Mouse (Mus musculus) heart, embryonic 14.5 days (tissue): ENCODE data around the gene Sidt1. TPM values are rescaled to one million over a fixed set of nuclear protein-coding genes. Genes with fewer than 3 reads are reported as not detected.

Experiments
- ATAC-seq: fragments of 200-750 bp; cut with Nextera tagmentation; 2 replicates; pipeline ENCODE4 v1.8.0; 2017; ENCODE audit warnings: low read depth, moderate TSS enrichment; ENCODE audit not compliant: insufficient number of reproducible peaks, insufficient read depth, low FRiP score
- H3K27ac ChIP-seq, 2 experiments: fragments of 200-500 bp in 1 of 2; fragments of 300-500 bp in 1 of 2; sonication (generic) in 1 of 2; replicated peaks in 1 of 2; 2 replicates each; pipeline ENCODE4 v1.5.1; 2012 to 2014; ENCODE audit warnings: low read depth in 2 of 2, low read length in 2 of 2, control low read depth in 1 of 2, mild to moderate bottlenecking in 1 of 2, mixed read lengths in 1 of 2; ENCODE audit not compliant: control insufficient read depth in 1 of 2, insufficient read depth in 1 of 2
- H3K27me3 ChIP-seq: fragments of 300-500 bp; sonication (generic); 2 replicates; pipeline ENCODE4 v1.6.1; 2014; ENCODE audit warnings: mild to moderate bottlenecking, low read length, control low read depth; ENCODE audit not compliant: control insufficient read depth, insufficient read depth
- H3K36me3 ChIP-seq: fragments of 300-500 bp; sonication (generic); 2 replicates; pipeline ENCODE4 v1.6.1; 2014; ENCODE audit warnings: mild to moderate bottlenecking, control low read depth, low read length, mixed read lengths; ENCODE audit not compliant: control insufficient read depth, insufficient read depth
- H3K4me1 ChIP-seq, 2 experiments: fragments of 200-500 bp in 1 of 2; fragments of 300-500 bp in 1 of 2; sonication (generic) in 1 of 2; 2 replicates each; pipeline ENCODE4 v1.6.1; 2012 to 2014; ENCODE audit warnings: low read length in 2 of 2, control low read depth in 1 of 2, mixed read lengths in 1 of 2; ENCODE audit not compliant: control insufficient read depth in 2 of 2, insufficient read depth in 2 of 2
- H3K4me2 ChIP-seq: fragments of 300-500 bp; sonication (generic); 2 replicates; pipeline ENCODE4 v1.6.1; 2014; ENCODE audit warnings: mild to moderate bottlenecking, low read length
- H3K4me3 ChIP-seq, 2 experiments: fragments of 200-500 bp in 1 of 2; fragments of 300-500 bp in 1 of 2; sonication (generic) in 1 of 2; 2 replicates each; pipeline ENCODE4 v1.5.1; 2012 to 2014; ENCODE audit warnings: low read length in 2 of 2, mild to moderate bottlenecking in 2 of 2, control low read depth in 1 of 2, low read depth in 1 of 2, moderate library complexity in 1 of 2; ENCODE audit not compliant: control insufficient read depth in 1 of 2, insufficient read depth in 1 of 2
- H3K9ac ChIP-seq: fragments of 300-500 bp; sonication (generic); 2 replicates; pipeline ENCODE4 v1.6.1; 2014; ENCODE audit warnings: mild to moderate bottlenecking, low read length
- H3K9me3 ChIP-seq: fragments of 300-500 bp; sonication (generic); 2 replicates; pipeline ENCODE4 v1.6.1; 2016; ENCODE audit warnings: low read length, control low read depth; ENCODE audit not compliant: control insufficient read depth
- WGBS: fragments of 180-500 bp; shearing (Covaris S2); extraction: QIAGEN DNeasy Blood & Tissue Kit; methylation state at CpG from one replicate; pipeline ENCODE4 v1.1.7; 2014; 5-methylcytosine and 5-hydroxymethylcytosine counted together
- polyA plus RNA-seq: library from polyadenylated mRNA; unstranded; fragments of >200 nt; fragmentation: Nextera tagmentation; extraction: Ambion mirVana; gene quantifications from 2 replicates; pipeline ENCODE4 v1.2.1, GENCODE M21; 2014

Gene Sidt1
- polyA plus RNA-seq, 1 experiment from 2014 or later, result not detected

DNA sequence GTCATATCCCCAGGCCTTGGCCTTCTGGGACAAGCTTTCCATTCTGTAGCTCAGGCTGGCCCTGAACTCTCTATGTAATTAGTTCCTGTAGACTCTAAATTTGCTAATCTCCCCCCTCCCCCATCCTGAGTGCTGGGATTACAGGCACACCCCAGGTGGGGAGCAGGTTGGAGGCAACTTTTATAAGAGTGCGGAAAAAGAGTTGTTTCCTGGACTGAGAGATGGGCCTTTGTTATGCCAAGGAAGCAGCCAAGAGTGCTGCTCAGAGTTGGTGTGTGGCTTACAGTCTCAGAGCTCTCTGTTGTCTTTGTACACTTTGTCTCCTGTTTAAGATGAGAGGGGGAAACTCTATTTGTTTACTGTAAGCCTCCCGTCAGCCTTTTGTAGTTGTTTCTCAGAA, 52.2 kb downstream of the Sidt1 start:
- Histone ChIP-seq H3K9ac (no peak overlapping the region), H3K36me3 (no peaks in the 10 kb centered on the region), H3K9me3 (no peaks in the 10 kb centered on the region), H3K27me3 (no peaks in the 10 kb centered on the region), H3K27ac (no peak overlapping the region), H3K4me2 (no peak overlapping the region), H3K4me3 (no peak overlapping the region), H3K4me1 (no peaks in the 10 kb centered on the region)
- no peak for ATAC-seq
- 74% methylated on average over 2 of the region's 2 CpGs for WGBS

DNA sequence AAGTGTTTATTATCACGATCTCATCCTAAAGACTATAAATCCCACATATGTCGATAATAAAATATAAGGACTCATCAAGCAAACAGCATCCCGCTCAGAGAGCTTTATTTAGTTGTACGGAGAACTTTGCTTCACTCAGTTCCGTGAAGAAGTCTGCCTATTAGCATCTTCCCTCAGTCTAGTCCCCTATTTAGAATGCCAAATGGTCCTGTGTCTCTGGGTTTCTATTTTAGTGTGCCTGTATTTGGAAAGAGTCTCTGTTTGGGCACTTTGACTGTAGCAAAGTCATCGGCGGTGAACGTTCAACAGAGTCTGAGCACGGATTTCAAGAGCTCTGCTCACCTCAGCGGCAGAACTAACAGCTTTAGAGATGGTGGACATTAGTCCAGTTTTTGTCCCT, 55.8 kb downstream of the Sidt1 start:
- no peaks in the 10 kb centered on the region for H3K9me3 ChIP-seq
- no peak overlapping the region for H3K4me3 ChIP-seq
- H3K27me3 ChIP-seq, result no peaks in the 10 kb centered on the region
- H3K9ac ChIP-seq, result no peak overlapping the region
- WGBS, result 89% methylated on average over 10 of the region's 10 CpGs
- no peaks in the 10 kb centered on the region for H3K36me3 ChIP-seq
- H3K27ac ChIP-seq, result no peak overlapping the region
- no peak overlapping the region for H3K4me2 ChIP-seq
- H3K4me1 ChIP-seq, result no peaks in the 10 kb centered on the region
- ATAC-seq, result no peak

DNA sequence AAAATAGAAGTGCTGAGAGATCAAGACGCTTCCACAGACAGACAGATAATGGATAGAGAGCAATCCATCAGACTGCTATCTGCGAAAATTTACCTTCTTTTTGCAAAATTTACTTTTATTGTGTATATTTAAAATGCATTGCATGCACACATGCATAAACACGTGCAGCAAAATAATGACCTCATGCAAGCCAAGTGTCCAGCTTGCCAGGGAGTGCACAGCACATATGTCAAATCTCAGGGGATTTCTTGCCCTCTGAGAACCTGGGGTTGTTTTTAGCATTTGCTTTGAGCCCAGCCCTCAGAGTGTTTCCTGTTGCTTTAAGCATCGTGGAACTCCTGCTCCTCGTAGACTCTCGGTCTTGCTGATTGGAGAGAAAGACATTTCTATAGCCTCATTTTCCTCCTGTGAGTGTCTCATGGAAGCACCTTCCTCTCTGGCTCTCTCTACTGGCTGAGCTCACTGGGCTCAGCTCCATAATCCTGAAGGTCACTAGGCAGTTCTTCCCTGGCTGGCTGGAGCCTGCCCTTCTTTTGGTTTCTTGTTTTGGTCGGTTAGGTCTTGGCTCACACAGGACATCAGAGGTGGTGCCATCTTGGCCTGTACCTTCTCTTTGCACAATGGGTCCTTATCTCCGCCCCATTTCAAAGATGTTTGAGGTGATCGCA, 61.5 kb downstream of the Sidt1 start:
- Histone ChIP-seq H3K36me3 (no peaks in the 10 kb centered on the region), H3K9me3 (no peaks in the 10 kb centered on the region), H3K9ac (no peak overlapping the region), H3K4me3 (no peak overlapping the region), H3K27me3 (no peaks in the 10 kb centered on the region), H3K4me2 (no peak overlapping the region), H3K4me1 (peaks cover 0 to 4% of the 10 kb centered on the region in 2 experiments; a peak in 1 of 4 replicates), H3K27ac (no peak overlapping the region)
- WGBS, result 54% methylated on average over 9 of the region's 9 CpGs
- no peak for ATAC-seq

DNA sequence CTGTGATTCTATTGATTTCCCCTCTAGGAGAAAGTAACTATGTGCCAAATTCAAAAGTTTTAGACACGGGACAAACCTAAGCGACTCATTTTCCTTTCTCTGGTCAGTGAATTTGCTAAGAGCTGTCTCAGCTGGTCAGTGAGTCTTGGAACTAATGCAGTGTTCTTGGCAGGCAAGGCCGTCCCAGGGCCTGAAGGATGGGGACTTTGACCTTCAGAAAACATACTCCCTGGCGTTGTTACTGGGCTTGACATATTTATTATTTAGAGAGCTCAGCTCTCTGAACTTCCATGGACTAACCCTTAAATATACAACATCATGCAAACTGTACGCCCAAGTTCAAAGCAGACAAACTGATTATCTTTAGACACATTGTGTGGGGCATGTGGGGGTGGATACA, 62.4 kb downstream of the Sidt1 start:
- H3K36me3 ChIP-seq, result no peaks in the 10 kb centered on the region
- no peak overlapping the region for H3K4me2 ChIP-seq
- no peak overlapping the region for H3K27ac ChIP-seq
- no peaks in the 10 kb centered on the region for H3K27me3 ChIP-seq
- no peak overlapping the region for H3K4me3 ChIP-seq
- H3K4me1 ChIP-seq, result peaks cover 0 to 4% of the 10 kb centered on the region in 2 experiments; a peak in 1 of 4 replicates
- no peak for ATAC-seq
- no peak overlapping the region for H3K9ac ChIP-seq
- no peaks in the 10 kb centered on the region for H3K9me3 ChIP-seq
- 78% methylated on average over 5 of the region's 5 CpGs for WGBS

DNA sequence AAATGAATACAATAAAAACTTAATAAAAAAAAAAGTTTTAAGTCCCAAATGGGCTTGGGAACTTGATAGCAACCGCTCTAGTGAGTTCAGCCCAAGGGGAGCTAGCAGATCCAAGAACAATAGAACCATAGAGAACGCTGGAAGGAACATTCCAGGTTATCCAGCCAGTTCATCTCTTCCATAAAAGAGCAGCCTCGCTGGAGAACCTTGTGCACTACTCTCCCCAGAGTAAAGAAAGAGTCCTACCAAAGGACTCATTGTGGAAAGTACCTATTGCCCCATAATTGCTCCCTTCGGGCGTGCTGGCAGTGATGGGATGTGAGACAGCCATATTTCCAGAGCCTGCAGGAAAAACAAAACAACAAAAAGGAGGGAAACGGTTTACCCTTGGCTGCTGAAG, 63.4 kb downstream of the Sidt1 start:
- H3K27ac ChIP-seq, result no peak overlapping the region
- H3K4me3 ChIP-seq, result no peak overlapping the region
- no peak overlapping the region for H3K4me2 ChIP-seq
- peaks cover 0 to 4% of the 10 kb centered on the region in 2 experiments; a peak in 1 of 4 replicates for H3K4me1 ChIP-seq
- no peaks in the 10 kb centered on the region for H3K9me3 ChIP-seq
- H3K9ac ChIP-seq, result no peak overlapping the region
- no peak for ATAC-seq
- WGBS, result 74% methylated on average over 6 of the region's 6 CpGs
- no peaks in the 10 kb centered on the region for H3K27me3 ChIP-seq
- no peaks in the 10 kb centered on the region for H3K36me3 ChIP-seq

DNA sequence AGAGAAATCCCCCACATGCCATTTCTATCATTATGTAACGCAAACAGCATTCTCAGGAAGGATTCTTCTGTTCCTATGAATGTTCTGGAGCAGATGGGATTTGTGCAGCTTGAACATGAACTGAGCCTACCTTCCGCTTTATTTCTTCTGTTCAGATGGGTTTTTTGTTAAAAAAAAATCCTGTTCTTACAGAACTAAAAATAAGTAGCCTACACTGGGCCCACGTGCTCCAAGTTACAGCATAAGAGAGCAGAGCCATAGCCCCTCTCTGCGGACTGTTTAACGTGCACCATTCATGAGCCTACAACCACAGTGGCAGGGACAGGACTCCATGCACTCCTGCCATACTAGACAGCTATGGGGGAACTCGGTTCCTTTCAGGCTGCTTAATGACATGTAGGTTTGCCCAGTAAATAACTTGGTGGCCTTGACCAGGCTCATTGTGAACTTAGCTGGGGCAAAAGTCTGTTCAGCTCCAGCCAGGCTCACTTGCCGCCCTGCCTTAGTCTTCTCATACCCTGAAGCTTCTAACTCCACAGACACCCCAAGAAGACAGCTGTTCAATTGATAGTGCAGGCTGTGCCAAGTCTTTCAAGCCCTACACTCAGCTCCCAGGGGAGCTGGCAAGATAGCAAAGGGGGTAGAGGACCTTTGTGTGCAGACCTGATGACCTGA, 64.3 kb downstream of the Sidt1 start:
- Histone ChIP-seq H3K36me3 (no peaks in the 10 kb centered on the region), H3K4me3 (no peak overlapping the region), H3K4me1 (peaks cover 0 to 4% of the 10 kb centered on the region in 2 experiments; a peak in 1 of 4 replicates), H3K27ac (no peak overlapping the region), H3K9ac (no peak overlapping the region), H3K27me3 (no peaks in the 10 kb centered on the region), H3K4me2 (no peak overlapping the region), H3K9me3 (no peaks in the 10 kb centered on the region)
- WGBS, result 86% methylated on average over 7 of the region's 7 CpGs
- no peak for ATAC-seq

DNA sequence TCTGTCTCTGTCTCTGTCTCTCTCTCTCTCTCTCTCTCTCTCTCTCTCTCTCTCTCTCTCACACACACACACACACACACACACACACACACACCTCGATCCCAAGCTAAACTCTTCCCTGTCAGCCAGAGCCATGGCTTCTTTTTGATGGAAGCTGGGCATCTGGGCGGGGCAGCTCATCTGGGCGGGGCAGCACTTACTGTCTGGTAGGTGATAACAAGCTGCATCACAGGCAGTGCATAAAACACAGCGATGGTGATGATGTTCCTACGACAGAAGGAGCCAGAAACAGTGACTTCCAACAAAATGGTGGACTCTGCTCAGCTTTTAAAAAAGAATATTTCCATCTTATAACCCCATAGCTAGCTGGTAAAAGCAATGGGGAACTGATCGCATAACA, 67.4 kb downstream of the Sidt1 start:
- no peak overlapping the region for H3K4me3 ChIP-seq
- H3K4me1 ChIP-seq, result no peaks in the 10 kb centered on the region
- H3K36me3 ChIP-seq, result no peaks in the 10 kb centered on the region
- no peak overlapping the region for H3K9ac ChIP-seq
- H3K9me3 ChIP-seq, result no peaks in the 10 kb centered on the region
- H3K27ac ChIP-seq, result no peak overlapping the region
- no peak overlapping the region for H3K4me2 ChIP-seq
- H3K27me3 ChIP-seq, result no peaks in the 10 kb centered on the region
- ATAC-seq, result no peak
- WGBS, result 73% methylated on average over 6 of the region's 6 CpGs
